Mouse (Mus musculus) megakaryocyte progenitor cell, adult 5-6 weeks (primary cell): ENCODE data around the gene Coq2. TPM values are rescaled to one million over a fixed set of nuclear protein-coding genes. Genes with fewer than 3 reads are reported as not detected.

Source experiments
- ATAC-seq: replicated peaks from 2 replicates; pipeline ENCODE4 v1.8.0; 2016; ENCODE audit warnings: mild to moderate bottlenecking, moderate TSS enrichment, inconsistent platforms; ENCODE audit not compliant: poor library complexity
- total RNA-seq, 2 experiments: library from RNA; stranded (forward) in 1 of 2; stranded (reverse) in 1 of 2; fragments of 157-497, 149-512 nt in 1 of 2; fragments of 200-1000 nt in 1 of 2; gene quantifications; 2 replicates each; pipeline versions ENCODE4 v1.2.3 to v1.2.4; 2015 to 2017

Gene Coq2
- total RNA-seq, 2 experiments from 2014 or later, result 42.0 to 51.4 TPM

DNA sequence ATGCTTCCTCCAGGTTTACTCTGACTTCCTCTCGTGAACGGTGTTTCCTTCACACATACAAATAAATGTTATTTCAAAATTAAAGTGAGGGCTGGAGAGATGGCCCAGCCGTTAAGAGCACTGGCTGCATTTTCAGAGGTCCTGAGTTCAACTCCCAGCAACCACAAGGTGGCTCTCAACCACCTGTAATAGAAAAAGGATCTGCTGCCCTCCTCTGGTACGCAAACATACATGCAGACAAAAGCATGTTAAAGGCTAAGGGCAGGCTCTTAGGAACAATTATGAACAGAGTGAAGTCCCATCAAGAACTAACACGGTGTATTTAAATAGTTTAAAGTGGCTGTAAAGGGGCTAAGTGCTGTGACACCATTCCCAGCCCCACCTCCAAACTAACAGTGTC is 11.1 kb downstream of the Coq2 start:
- ATAC-seq, result peak; percentile 87

DNA sequence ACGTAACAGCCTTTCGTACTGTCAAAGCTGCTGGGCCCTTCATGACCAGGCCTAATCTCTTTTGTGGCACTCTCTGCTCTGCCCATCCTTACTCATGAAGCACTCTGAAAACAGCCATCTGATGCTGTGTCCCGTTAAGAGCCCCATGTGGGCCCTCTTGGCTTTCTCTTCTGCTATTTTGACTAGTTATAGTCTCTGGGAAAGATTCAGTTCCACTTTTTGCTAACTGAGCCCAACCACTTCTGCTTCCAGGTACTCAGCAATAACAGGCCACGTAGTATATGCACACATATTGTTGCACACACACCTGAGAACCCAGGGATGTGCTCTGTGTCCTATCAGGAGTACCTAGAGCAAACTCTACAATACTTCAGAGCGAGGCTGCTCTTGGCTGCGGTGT is 11.9 kb downstream of the Coq2 start:
- peak; percentile 73 for ATAC-seq

DNA sequence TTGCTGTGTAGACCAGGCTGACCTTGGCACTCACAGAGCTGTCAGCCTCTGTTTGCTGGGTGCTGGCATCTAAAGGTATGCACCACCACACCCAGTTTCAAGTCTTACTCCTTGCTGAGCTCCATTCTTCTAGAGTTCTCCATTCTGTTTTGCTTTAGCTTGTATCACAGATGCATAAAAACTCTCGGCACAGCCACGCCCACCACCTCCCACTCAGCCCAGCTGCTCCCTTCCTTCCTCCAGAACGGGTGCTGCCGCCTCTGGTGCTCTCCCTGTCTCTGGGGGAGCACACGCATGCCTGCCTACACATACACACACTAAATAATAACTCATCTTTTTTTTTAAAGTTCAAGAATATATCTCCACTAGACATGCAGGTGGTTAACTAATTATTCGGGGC is 16.5 kb downstream of the Coq2 start:
- ATAC-seq, result no peak

DNA sequence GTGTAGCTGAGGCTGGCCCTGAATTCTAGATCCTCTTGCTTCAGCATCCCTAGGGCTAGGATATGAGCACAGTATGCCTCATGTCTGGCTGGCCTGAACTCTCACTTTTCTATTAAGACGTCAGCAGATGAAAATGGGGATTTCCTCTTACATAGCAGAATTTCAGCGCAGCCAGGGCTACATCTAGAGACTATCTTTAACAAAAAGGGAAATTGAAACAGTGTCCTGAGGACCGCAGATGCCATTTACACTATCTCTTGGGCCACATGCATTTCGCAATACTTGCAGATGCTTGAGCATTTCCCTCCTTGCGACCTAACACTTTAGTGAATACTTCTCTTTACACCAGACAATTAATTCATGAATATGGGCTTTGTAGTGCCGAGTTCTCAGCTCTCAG is 18.6 kb downstream of the Coq2 start:
- peak; percentile 91 for ATAC-seq

- ATAC-seq, result no peak
Measured at GRCm38 (mm10) chr5:100652327-100652726, 22.6 kb downstream of the Coq2 start.

DNA sequence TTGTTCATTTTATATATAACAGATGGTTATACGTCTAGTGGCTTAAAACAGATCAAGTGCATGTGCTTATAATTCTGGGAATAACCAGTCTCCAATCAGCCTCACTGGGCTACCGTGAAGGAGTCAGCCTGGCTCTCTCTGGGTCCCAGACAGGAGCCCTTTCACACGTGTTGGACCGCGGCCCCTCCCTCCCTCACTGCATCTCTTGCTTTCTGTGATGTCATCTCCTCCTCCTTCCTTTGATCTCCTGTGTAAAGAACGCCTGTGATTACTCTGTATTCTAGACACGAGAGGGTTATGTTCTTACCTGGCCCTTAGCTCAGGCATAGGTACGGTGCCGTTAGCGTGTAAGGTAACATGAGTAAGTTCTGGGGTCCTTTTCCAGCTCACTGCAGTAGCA is 23.5 kb downstream of the Coq2 start:
- no peak for ATAC-seq

DNA sequence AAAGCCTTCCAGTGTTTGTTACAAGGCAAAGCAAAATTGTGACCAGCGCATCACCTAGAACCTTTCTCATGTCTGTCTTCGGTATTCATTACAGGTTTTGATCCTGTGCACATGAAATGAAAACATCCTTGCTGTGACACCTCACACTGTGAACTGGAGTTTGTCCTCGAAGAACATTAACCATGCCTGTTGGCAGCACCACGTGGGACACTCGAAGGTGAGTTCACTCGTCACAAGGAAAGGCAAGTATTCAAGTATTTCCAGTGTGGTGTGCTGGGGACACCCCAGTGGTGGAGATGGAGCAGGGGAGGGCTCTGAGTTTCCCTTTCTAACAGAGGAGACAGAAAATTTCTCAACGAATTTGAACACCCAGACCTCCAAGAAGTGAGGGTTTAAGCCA is 24.0 kb downstream of the Coq2 start:
- no peak for ATAC-seq

- ATAC-seq, result peak; percentile 26
Measured at GRCm38 (mm10) chr5:100648546-100648945, 26.4 kb downstream of the Coq2 start.

GRCm38 (mm10) chr5:100648046-100648445 is 26.9 kb downstream of the Coq2 start:
- no peak for ATAC-seq

GRCm38 (mm10) chr5:100646558-100646957 is 28.4 kb downstream of the Coq2 start:
- no peak for ATAC-seq

DNA sequence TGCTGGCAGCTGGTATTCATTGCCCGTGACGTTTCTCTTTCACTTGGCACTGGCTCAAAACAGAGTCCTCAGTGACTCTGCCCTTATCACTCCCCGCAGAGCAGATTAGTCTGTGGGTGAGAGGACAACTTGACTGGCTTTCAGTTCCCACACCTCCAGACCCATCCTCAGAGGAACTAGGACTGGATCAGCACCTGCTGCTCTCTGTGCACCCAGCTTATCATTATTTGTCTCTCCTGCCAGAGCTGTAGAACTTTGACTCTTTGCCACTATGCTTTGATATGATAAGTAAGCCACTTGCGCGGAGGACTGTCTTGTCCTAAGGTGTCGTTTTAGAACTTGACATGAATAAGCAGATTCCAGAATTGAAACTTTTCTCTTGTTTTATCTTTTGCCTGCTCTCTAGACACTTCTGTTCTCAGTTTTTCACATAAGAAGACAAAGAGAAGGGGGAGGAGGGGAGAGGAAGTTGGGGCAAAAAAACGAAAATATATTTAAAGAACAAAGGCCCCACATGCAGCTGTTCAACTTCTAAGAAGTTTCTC is 30.9 kb downstream of the Coq2 start:
- ATAC-seq, result peak; percentile 79

GRCm38 (mm10) chr5:100643253-100643990 is 31.5 kb downstream of the Coq2 start:
- ATAC-seq, result peak; percentile 25

DNA sequence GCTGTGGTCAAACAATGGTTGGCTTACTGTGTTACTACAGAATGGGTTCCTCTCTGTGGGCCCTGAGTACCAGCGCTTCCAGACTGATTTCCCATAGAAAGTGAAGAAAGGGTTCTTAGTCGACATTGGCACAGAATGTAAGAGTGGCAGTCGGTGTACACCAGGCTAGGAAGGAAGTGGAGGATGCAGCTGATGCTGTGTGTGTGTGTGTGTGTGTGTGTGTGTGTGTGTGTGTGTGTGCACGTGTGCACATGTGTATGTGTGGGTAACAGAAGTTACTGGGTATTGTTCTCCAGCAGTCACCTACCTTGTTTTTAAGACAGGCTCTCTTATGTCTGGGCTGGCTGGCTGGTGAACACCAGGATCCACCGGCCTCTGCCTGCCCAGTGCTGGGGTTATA is 32.6 kb downstream of the Coq2 start:
- ATAC-seq, result no peak

- peak; percentile 60 for ATAC-seq
Measured at GRCm38 (mm10) chr5:100638483-100638882, 36.5 kb downstream of the Coq2 start.

- peak; percentile 15 for ATAC-seq
Measured at GRCm38 (mm10) chr5:100636794-100637544, 38.0 kb downstream of the Coq2 start.

GRCm38 (mm10) chr5:100635908-100636307 is 39.0 kb downstream of the Coq2 start:
- ATAC-seq, result peak; percentile 23

DNA sequence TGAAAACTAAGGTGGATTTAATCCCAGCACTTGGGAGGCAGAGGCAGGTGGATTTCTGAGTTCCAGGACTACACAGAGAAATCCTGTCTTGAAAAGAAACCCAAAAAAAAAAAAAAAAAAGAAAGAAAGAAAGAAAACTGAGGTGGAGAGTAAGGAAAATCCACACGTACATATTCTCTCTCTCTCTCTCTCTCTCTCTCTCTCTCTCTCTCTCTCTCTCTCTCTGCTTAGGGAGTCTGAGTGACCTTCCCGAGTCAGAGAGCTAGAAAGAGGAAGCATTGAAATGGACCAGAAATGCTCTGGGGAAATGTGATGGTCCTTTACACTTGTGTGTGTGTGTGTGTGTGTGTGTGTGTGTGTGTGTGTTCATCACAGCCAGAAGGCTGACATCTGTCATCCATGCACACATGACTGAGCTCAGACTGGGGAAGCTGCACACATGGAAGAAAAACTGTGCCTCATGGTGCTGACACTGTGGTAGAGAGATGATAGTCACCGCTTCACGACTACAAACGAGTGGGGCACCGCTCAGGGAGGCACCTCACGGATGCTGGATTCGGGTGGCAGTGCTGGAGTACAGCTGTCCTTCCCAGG is 40.0 kb downstream of the Coq2 start:
- peak; percentile 21 for ATAC-seq

GRCm38 (mm10) chr5:100632540-100633129 is 42.3 kb downstream of the Coq2 start:
- peak; percentile 78 for ATAC-seq

- ATAC-seq, result no peak
Measured at GRCm38 (mm10) chr5:100628807-100629206, 46.1 kb downstream of the Coq2 start.

GRCm38 (mm10) chr5:100626526-100626925 is 48.4 kb downstream of the Coq2 start:
- ATAC-seq, result no peak

- peak; percentile 70 for ATAC-seq
Measured at GRCm38 (mm10) chr5:100624743-100625360, 50.1 kb downstream of the Coq2 start.
